Mouse (Mus musculus) G1E (cell line): ENCODE data around the gene Ifi47. TPM values are rescaled to one million over a fixed set of nuclear protein-coding genes. Genes with fewer than 3 reads are reported as not detected.

ENCODE experiments used
- ATAC-seq: 2 replicates; pipeline ENCODE4 v1.8.0; 2016; ENCODE audit warnings: mild to moderate bottlenecking; ENCODE audit not compliant: insufficient number of reproducible peaks, poor library complexity, low FRiP score, severe bottlenecking; ENCODE audit errors: extremely low read depth
- DNase-seq: peaks from one replicate; pipeline ENCODE4 v3.0.0; 2012; ENCODE audit warnings: low spot score
- H3K27me3 ChIP-seq: 2 replicates; pipeline ENCODE4 v1.6.1; 2012; ENCODE audit warnings: mild to moderate bottlenecking, low read length, inconsistent platforms; ENCODE audit not compliant: insufficient read depth
- H3K36me3 ChIP-seq: replicated peaks from 2 replicates; pipeline ENCODE3; 2012; ENCODE audit warnings: mild to moderate bottlenecking, inconsistent platforms
- H3K4me1 ChIP-seq: 2 replicates; pipeline ENCODE4 v1.6.1; 2012; ENCODE audit warnings: low read depth, low read length, inconsistent platforms, mixed read lengths; ENCODE audit not compliant: insufficient read depth
- H3K4me3 ChIP-seq: 2 replicates; pipeline ENCODE4 v1.5.1; 2012; ENCODE audit warnings: low read depth, mild to moderate bottlenecking, inconsistent platforms, low read length, moderate library complexity, mixed read lengths
- H3K9me3 ChIP-seq: replicated peaks from 2 replicates; pipeline ENCODE4 v1.6.1; 2012; ENCODE audit warnings: inconsistent platforms
- CTCF ChIP-seq: IDR thresholded peaks from 2 replicates; pipeline ENCODE4 v1.5.1; 2012; ENCODE audit warnings: low read depth, low read length, inconsistent platforms, mixed read lengths
- GATA1 ChIP-seq: IDR thresholded peaks from 2 replicates; pipeline ENCODE4 v1.6.1; 2012; ENCODE audit warnings: borderline replicate concordance, low read length, inconsistent platforms, mixed read lengths
- GATA2 ChIP-seq: IDR thresholded peaks from 2 replicates; pipeline ENCODE4 v1.6.1; 2012; ENCODE audit warnings: low read depth, low read length, inconsistent platforms, borderline replicate concordance
- POLR2AphosphoS5 ChIP-seq: IDR thresholded peaks from 2 replicates; pipeline ENCODE4 v1.6.1; 2012; ENCODE audit warnings: low read depth, low read length, inconsistent platforms; ENCODE audit not compliant: insufficient replicate concordance
- TAL1 ChIP-seq: conservative IDR thresholded peaks from 2 replicates; pipeline ENCODE4 v1.6.1; 2012; ENCODE audit warnings: low read depth, low read length, inconsistent platforms, mixed read lengths
- polyA plus RNA-seq: library from polyadenylated mRNA; stranded (reverse); fragments of >175 nt; gene quantifications from 2 replicates; pipeline ENCODE4 v1.2.3, GENCODE M21; 2012
- total RNA-seq, 2 experiments: library from RNA; stranded (forward) in 1 of 2; stranded (reverse) in 1 of 2; fragments of 200-1000 nt in 1 of 2; fragments of >200 nt in 1 of 2; fragmentation: Nextera tagmentation in 1 of 2; gene quantifications; 2 replicates each; pipeline ENCODE4 v1.2.3; 2014 to 2017

The Ifi47 gene
- total and polyA plus RNA-seq, 3 experiments, result 0.81 to 31.6 (median 25.1) TPM

- Histone ChIP-seq H3K27me3 (no peaks in the 10 kb centered on the region), H3K36me3 (no peaks in the 10 kb centered on the region), H3K4me1 (peaks cover 40% of the 10 kb centered on the region), H3K4me3 (no peak overlapping the region), H3K9me3 (no peaks in the 10 kb centered on the region)
- no peak for DNase-seq
- no peak for ATAC-seq
- TF ChIP-seq GATA1 (no peak), POLR2AphosphoS5 (no peak), TAL1 (no peak), GATA2 (no peak), CTCF (no peak)
Measured at GRCm38 (mm10) chr11:49077012-49077411, 625 bp downstream of the Ifi47 start.

GRCm38 (mm10) chr11:49078719-49079118, 2.3 kb downstream of the Ifi47 start:
- TF ChIP-seq GATA2 (no peak), TAL1 (no peak), CTCF (no peak), POLR2AphosphoS5 (no peak), GATA1 (no peak)
- H3K9me3 ChIP-seq, result no peaks in the 10 kb centered on the region
- no peak overlapping the region for H3K4me3 ChIP-seq
- H3K36me3 ChIP-seq, result no peaks in the 10 kb centered on the region
- DNase-seq (no peak), ATAC-seq (no peak)
- H3K27me3 ChIP-seq, result no peaks in the 10 kb centered on the region
- peaks cover 49% of the 10 kb centered on the region for H3K4me1 ChIP-seq

- Histone ChIP-seq H3K27me3 (no peaks in the 10 kb centered on the region), H3K4me3 (no peak overlapping the region), H3K36me3 (no peaks in the 10 kb centered on the region), H3K9me3 (no peaks in the 10 kb centered on the region), H3K4me1 (peaks cover 66% of the 10 kb centered on the region)
- TF ChIP-seq GATA2 (no peak), GATA1 (no peak), CTCF (no peak), POLR2AphosphoS5 (no peak), TAL1 (no peak)
- ATAC-seq (no peak), DNase-seq (no peak)
Measured at GRCm38 (mm10) chr11:49080636-49081035, 4.2 kb downstream of the Ifi47 start.

GRCm38 (mm10) chr11:49081356-49081755, 5.0 kb downstream of the Ifi47 start:
- H3K27me3 ChIP-seq, result no peaks in the 10 kb centered on the region
- DNase-seq (no peak), ATAC-seq (no peak)
- H3K4me3 ChIP-seq, result peak overlapping the region; percentile 52; the same call in 1 of the 2 replicates
- no peak for TF ChIP-seq POLR2AphosphoS5
- TF ChIP-seq GATA2, result no peak
- TF ChIP-seq CTCF, result no peak
- TF ChIP-seq GATA1, result no peak
- TF ChIP-seq TAL1, result no peak
- no peaks in the 10 kb centered on the region for H3K36me3 ChIP-seq
- H3K9me3 ChIP-seq, result no peaks in the 10 kb centered on the region
- H3K4me1 ChIP-seq, result peaks cover 67% of the 10 kb centered on the region

GRCm38 (mm10) chr11:49081886-49082285, 5.5 kb downstream of the Ifi47 start:
- H3K27me3 ChIP-seq, result no peaks in the 10 kb centered on the region
- H3K4me3 ChIP-seq, result no peak overlapping the region; the same call in 1 of the 2 replicates
- H3K4me1 ChIP-seq, result peaks cover 69% of the 10 kb centered on the region
- H3K36me3 ChIP-seq, result no peaks in the 10 kb centered on the region
- TF ChIP-seq POLR2AphosphoS5 (no peak), GATA1 (no peak), GATA2 (no peak), TAL1 (no peak), CTCF (no peak)
- no peak for ATAC-seq
- H3K9me3 ChIP-seq, result no peaks in the 10 kb centered on the region
- no peak for DNase-seq

GRCm38 (mm10) chr11:49083146-49083545, 6.8 kb downstream of the Ifi47 start:
- H3K4me1 ChIP-seq, result peaks cover 76% of the 10 kb centered on the region
- ATAC-seq (no peak), DNase-seq (no peak)
- H3K4me3 ChIP-seq, result no peak overlapping the region; the same call in 1 of the 2 replicates
- no peaks in the 10 kb centered on the region for H3K9me3 ChIP-seq
- no peaks in the 10 kb centered on the region for H3K36me3 ChIP-seq
- TF ChIP-seq TAL1 (no peak), GATA2 (no peak), GATA1 (no peak), CTCF (no peak), POLR2AphosphoS5 (no peak)
- no peaks in the 10 kb centered on the region for H3K27me3 ChIP-seq

GRCm38 (mm10) chr11:49083808-49084207, 7.4 kb downstream of the Ifi47 start:
- no peaks in the 10 kb centered on the region for H3K27me3 ChIP-seq
- no peak for TF ChIP-seq CTCF
- peak; percentile 45; the same call in 1 of the 2 replicates for TF ChIP-seq TAL1
- TF ChIP-seq GATA2, result no peak
- H3K9me3 ChIP-seq, result no peaks in the 10 kb centered on the region
- ATAC-seq (peak; percentile 69), DNase-seq (peak; percentile 51)
- H3K36me3 ChIP-seq, result no peaks in the 10 kb centered on the region
- H3K4me3 ChIP-seq, result peak overlapping the region; percentile 1; the same call in 1 of the 2 replicates
- H3K4me1 ChIP-seq, result peaks cover 82% of the 10 kb centered on the region
